Mouse (Mus musculus) neural tube, embryonic 13.5 days (tissue): Measurements from ENCODE around the gene Krt31. TPM values are rescaled to one million over a fixed set of nuclear protein-coding genes. Genes with fewer than 3 reads are reported as not detected.

ENCODE experiments used
- ATAC-seq: fragments of 200-750 bp; cut with Nextera tagmentation; 2 replicates; pipeline ENCODE4 v1.8.0; 2017; ENCODE audit warnings: low read depth, mild to moderate bottlenecking, moderate TSS enrichment, moderate library complexity
- H3K27ac ChIP-seq: fragments of 300-500 bp; sonication (generic); replicated peaks from 2 replicates; pipeline ENCODE4 v1.5.1; 2015; ENCODE audit warnings: moderate library complexity, mild to moderate bottlenecking, inconsistent platforms
- H3K27me3 ChIP-seq: fragments of 300-500 bp; sonication (generic); 2 replicates; pipeline ENCODE4 v1.6.1; 2015; ENCODE audit warnings: mild to moderate bottlenecking, inconsistent platforms
- H3K36me3 ChIP-seq: fragments of 300-500 bp; sonication (generic); 2 replicates; pipeline ENCODE4 v1.6.1; 2015; ENCODE audit warnings: mild to moderate bottlenecking, inconsistent platforms
- H3K4me1 ChIP-seq: fragments of 300-500 bp; sonication (generic); replicated peaks from 2 replicates; pipeline ENCODE4 v1.6.1; 2015; ENCODE audit warnings: inconsistent platforms
- H3K4me2 ChIP-seq: fragments of 300-500 bp; sonication (generic); 2 replicates; pipeline ENCODE4 v1.6.1; 2015; ENCODE audit warnings: inconsistent platforms, mild to moderate bottlenecking, moderate library complexity
- H3K4me3 ChIP-seq: fragments of 300-500 bp; sonication (generic); 2 replicates; pipeline ENCODE4 v1.5.1; 2015; ENCODE audit warnings: mild to moderate bottlenecking, inconsistent platforms
- H3K9ac ChIP-seq: fragments of 300-500 bp; sonication (generic); 2 replicates; pipeline ENCODE4 v1.6.1; 2015; ENCODE audit warnings: moderate library complexity, mild to moderate bottlenecking, inconsistent platforms
- H3K9me3 ChIP-seq: fragments of 300-500 bp; sonication (generic); 2 replicates; pipeline ENCODE4 v1.6.1; 2016; ENCODE audit warnings: inconsistent platforms
- WGBS: fragments of 180-500 bp; shearing (Covaris S2); methylation state at CpG from one replicate; pipeline ENCODE4 v1.1.7; 2015; 5-methylcytosine and 5-hydroxymethylcytosine counted together
- polyA plus RNA-seq: library from polyadenylated mRNA; unstranded; fragments of >200 nt; fragmentation: Nextera tagmentation; extraction: Ambion mirVana; gene quantifications from 2 replicates; pipeline ENCODE4 v1.2.1, GENCODE M21; 2015

Gene Krt31
- polyA plus RNA-seq, 1 experiment from 2014 or later, result not detected

GRCm38 (mm10) chr11:100046303-100046866 lies 4.0 kb downstream of the Krt31 start:
- Histone ChIP-seq H3K9me3 (no peaks in the 10 kb centered on the region), H3K9ac (no peak overlapping the region), H3K4me2 (no peak overlapping the region), H3K4me3 (no peak overlapping the region), H3K27ac (no peak overlapping the region), H3K27me3 (no peaks in the 10 kb centered on the region), H3K4me1 (no peaks in the 10 kb centered on the region), H3K36me3 (no peaks in the 10 kb centered on the region)
- ATAC-seq, result no peak
- 86% methylated on average over 6 of the region's 6 CpGs for WGBS

GRCm38 (mm10) chr11:100041454-100041853 lies 8.9 kb downstream of the Krt31 start, which contains the start of gene Krt34:
TSS of gene Krt34 (minus strand) at chr11:100041554.
- Histone ChIP-seq H3K9me3 (no peaks in the 10 kb centered on the region), H3K27ac (no peak within 1 kb of the TSS), H3K27me3 (no peaks in the 10 kb centered on the region), H3K4me2 (no peak within 1 kb of the TSS), H3K36me3 (no peaks in the 10 kb centered on the region), H3K4me3 (no peak within 1 kb of the TSS), H3K4me1 (no peaks in the 10 kb centered on the region), H3K9ac (no peak within 1 kb of the TSS)
- WGBS, result 88% methylated on average over 6 of the region's 6 CpGs
- no peak for ATAC-seq

- WGBS, result 92% methylated on average over 6 of the region's 6 CpGs
- H3K27me3 ChIP-seq, result no peaks in the 10 kb centered on the region
- H3K9me3 ChIP-seq, result no peaks in the 10 kb centered on the region
- no peaks in the 10 kb centered on the region for H3K4me1 ChIP-seq
- H3K27ac ChIP-seq, result no peak within 1 kb of the TSS
- no peak for ATAC-seq
- no peaks in the 10 kb centered on the region for H3K36me3 ChIP-seq
- H3K4me3 ChIP-seq, result no peak within 1 kb of the TSS
- no peak within 1 kb of the TSS for H3K9ac ChIP-seq
- no peak within 1 kb of the TSS for H3K4me2 ChIP-seq
These were observed 20.6 kb downstream of the Krt31 start, which contains the start of gene Krt33b for GRCm38 (mm10) chr11:100029768-100030167. TSS of gene Krt33b (minus strand) at chr11:100029868.

GRCm38 (mm10) chr11:100021438-100021837 lies 28.9 kb downstream of the Krt31 start:
- H3K4me1 ChIP-seq, result no peaks in the 10 kb centered on the region
- H3K4me3 ChIP-seq, result no peak overlapping the region
- H3K9ac ChIP-seq, result no peak overlapping the region
- H3K27me3 ChIP-seq, result no peaks in the 10 kb centered on the region
- WGBS, result 74% methylated on average over 5 of the region's 5 CpGs
- ATAC-seq, result no peak
- H3K4me2 ChIP-seq, result no peak overlapping the region
- H3K9me3 ChIP-seq, result no peaks in the 10 kb centered on the region
- no peak overlapping the region for H3K27ac ChIP-seq
- no peaks in the 10 kb centered on the region for H3K36me3 ChIP-seq

- WGBS, result 88% methylated on average over 1 of the region's 1 CpGs
- Histone ChIP-seq H3K4me1 (no peaks in the 10 kb centered on the region), H3K9ac (no peak overlapping the region), H3K27ac (no peak overlapping the region), H3K9me3 (no peaks in the 10 kb centered on the region), H3K36me3 (no peaks in the 10 kb centered on the region), H3K4me2 (no peak overlapping the region), H3K27me3 (no peaks in the 10 kb centered on the region), H3K4me3 (no peak overlapping the region)
- ATAC-seq, result no peak
These were observed 30.9 kb downstream of the Krt31 start for GRCm38 (mm10) chr11:100019466-100019865.

- Histone ChIP-seq H3K4me3 (no peak within 1 kb of the TSS), H3K27me3 (no peaks in the 10 kb centered on the region), H3K27ac (no peak within 1 kb of the TSS), H3K4me1 (no peaks in the 10 kb centered on the region), H3K36me3 (no peaks in the 10 kb centered on the region), H3K9me3 (no peaks in the 10 kb centered on the region), H3K4me2 (no peak within 1 kb of the TSS), H3K9ac (no peak within 1 kb of the TSS)
- no peak for ATAC-seq
- WGBS, result 68% methylated on average over 4 of the region's 4 CpGs
These were observed 34.2 kb downstream of the Krt31 start, which contains the start of gene Krt33a for GRCm38 (mm10) chr11:100016112-100016511. TSS of gene Krt33a (minus strand) at chr11:100016212.

GRCm38 (mm10) chr11:100013691-100014171 lies 36.6 kb downstream of the Krt31 start:
- H3K27me3 ChIP-seq, result no peaks in the 10 kb centered on the region
- H3K27ac ChIP-seq, result no peak overlapping the region
- ATAC-seq, result no peak
- no peaks in the 10 kb centered on the region for H3K4me1 ChIP-seq
- H3K9me3 ChIP-seq, result no peaks in the 10 kb centered on the region
- no peak overlapping the region for H3K4me2 ChIP-seq
- no peaks in the 10 kb centered on the region for H3K36me3 ChIP-seq
- H3K4me3 ChIP-seq, result no peak overlapping the region
- H3K9ac ChIP-seq, result no peak overlapping the region
- WGBS, result 88% methylated on average over 4 of the region's 4 CpGs

GRCm38 (mm10) chr11:100010682-100011081 lies 39.7 kb downstream of the Krt31 start:
- 85% methylated on average over 5 of the region's 5 CpGs for WGBS
- H3K27ac ChIP-seq, result no peak overlapping the region
- H3K4me3 ChIP-seq, result no peak overlapping the region
- H3K9me3 ChIP-seq, result no peaks in the 10 kb centered on the region
- H3K4me2 ChIP-seq, result no peak overlapping the region
- ATAC-seq, result no peak
- H3K27me3 ChIP-seq, result no peaks in the 10 kb centered on the region
- H3K9ac ChIP-seq, result no peak overlapping the region
- no peaks in the 10 kb centered on the region for H3K36me3 ChIP-seq
- H3K4me1 ChIP-seq, result no peaks in the 10 kb centered on the region

- H3K4me2 ChIP-seq, result no peak overlapping the region
- no peaks in the 10 kb centered on the region for H3K36me3 ChIP-seq
- H3K9me3 ChIP-seq, result no peaks in the 10 kb centered on the region
- no peak overlapping the region for H3K27ac ChIP-seq
- no peak overlapping the region for H3K4me3 ChIP-seq
- WGBS, result 89% methylated on average over 5 of the region's 5 CpGs
- ATAC-seq, result no peak
- H3K27me3 ChIP-seq, result no peaks in the 10 kb centered on the region
- no peak overlapping the region for H3K9ac ChIP-seq
- H3K4me1 ChIP-seq, result no peaks in the 10 kb centered on the region
These were observed 42.0 kb downstream of the Krt31 start for GRCm38 (mm10) chr11:100008336-100008735.

GRCm38 (mm10) chr11:100006624-100007023 lies 43.7 kb downstream of the Krt31 start:
- no peaks in the 10 kb centered on the region for H3K36me3 ChIP-seq
- H3K9ac ChIP-seq, result no peak overlapping the region
- ATAC-seq, result no peak
- no peak overlapping the region for H3K4me2 ChIP-seq
- no peaks in the 10 kb centered on the region for H3K27me3 ChIP-seq
- 52% methylated on average over 3 of the region's 3 CpGs for WGBS
- H3K9me3 ChIP-seq, result no peaks in the 10 kb centered on the region
- no peak overlapping the region for H3K4me3 ChIP-seq
- H3K27ac ChIP-seq, result no peak overlapping the region
- no peaks in the 10 kb centered on the region for H3K4me1 ChIP-seq

GRCm38 (mm10) chr11:100005905-100006304 lies 44.4 kb downstream of the Krt31 start:
- Histone ChIP-seq H3K4me1 (no peaks in the 10 kb centered on the region), H3K27me3 (no peaks in the 10 kb centered on the region), H3K9ac (no peak overlapping the region), H3K36me3 (no peaks in the 10 kb centered on the region), H3K9me3 (no peaks in the 10 kb centered on the region), H3K4me2 (no peak overlapping the region), H3K27ac (no peak overlapping the region), H3K4me3 (no peak overlapping the region)
- ATAC-seq, result no peak
- WGBS, result 90% methylated on average over 8 of the region's 8 CpGs

- WGBS, result 19% methylated on average over 6 of the region's 6 CpGs
These were observed 45.5 kb downstream of the Krt31 start for GRCm38 (mm10) chr11:100004846-100005245.

GRCm38 (mm10) chr11:99999091-99999490 lies 51.3 kb downstream of the Krt31 start:
- H3K4me2 ChIP-seq, result no peak overlapping the region
- no peaks in the 10 kb centered on the region for H3K9me3 ChIP-seq
- peaks cover 12% of the 10 kb centered on the region for H3K27me3 ChIP-seq
- no peaks in the 10 kb centered on the region for H3K36me3 ChIP-seq
- H3K4me3 ChIP-seq, result no peak overlapping the region
- H3K27ac ChIP-seq, result no peak overlapping the region
- H3K4me1 ChIP-seq, result no peaks in the 10 kb centered on the region
- no peak overlapping the region for H3K9ac ChIP-seq
- ATAC-seq, result no peak
- WGBS, result 92% methylated on average over 7 of the region's 7 CpGs

More at GRCm38 (mm10) chr11:100004846-100005245, 45.5 kb downstream of the Krt31 start:
- no peaks in the 10 kb centered on the region for H3K27me3 ChIP-seq
- no peaks in the 10 kb centered on the region for H3K36me3 ChIP-seq
- H3K4me3 ChIP-seq, result no peak overlapping the region
- no peak overlapping the region for H3K27ac ChIP-seq
- ATAC-seq, result no peak
- H3K4me1 ChIP-seq, result no peaks in the 10 kb centered on the region
- no peak overlapping the region for H3K4me2 ChIP-seq
- no peak overlapping the region for H3K9ac ChIP-seq
- no peaks in the 10 kb centered on the region for H3K9me3 ChIP-seq
